Comparison of ENCODE assay signal across 11 mouse cellular contexts in the genomic region with DNA sequence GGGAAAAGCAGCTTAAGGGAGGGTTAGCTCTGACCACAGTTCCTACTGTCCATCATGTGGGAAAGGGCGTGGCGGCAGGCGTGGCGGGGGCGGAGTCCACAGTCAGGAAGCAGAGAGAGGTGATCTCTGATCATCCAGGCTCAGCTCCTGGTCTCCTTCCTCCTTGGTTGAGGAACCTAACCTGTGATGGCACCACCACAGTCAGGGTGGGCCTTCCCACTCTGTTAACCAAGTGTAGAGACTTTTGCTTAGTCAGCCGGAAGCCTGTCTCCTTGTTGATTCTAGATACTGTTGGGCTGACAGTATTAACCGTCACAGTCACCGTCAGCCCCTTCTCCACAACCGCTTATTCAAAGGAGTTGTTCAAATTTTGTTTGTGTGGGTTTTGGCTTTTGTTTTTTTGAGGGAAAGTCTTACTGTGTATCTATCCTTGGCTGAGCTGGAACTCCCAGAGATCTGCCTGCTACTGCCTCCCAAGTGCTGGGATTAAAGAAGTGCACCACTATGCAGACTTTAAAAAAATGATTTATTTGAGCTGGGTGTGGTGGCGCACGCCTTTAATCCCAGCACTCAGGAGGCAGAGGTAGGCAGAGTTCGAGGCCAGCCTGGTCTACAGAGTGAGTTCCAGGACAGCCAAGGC. TPM values are rescaled to one million over a fixed set of nuclear protein-coding genes. Genes with fewer than 3 reads are reported as not detected.
DNase-seq lines count a peak whose midpoint lies in the region; ATAC-seq and TF ChIP-seq lines count a peak whose summit lies in the region.
"Had no signal": no experiment of that assay in that cellular context is flagged by ENCODE, and none has a peak within 500 bp of the region (broad histone marks: within the 10 kb centered on the region; RNA-seq: fewer than 3 reads in every experiment).

No protein-coding gene starts in this region.

- DNase-seq in heart, adult 11 months = peak; percentile 94
- no peak for DNase-seq in heart, adult 8-10 months (ENCODE audit: low spot score)
- DNase-seq in midbrain, embryonic 10.5 days (ENCODE audit: low spot score) = no peak
- peak; percentile 64 for DNase-seq in kidney, postnatal 14 days
- DNase-seq in urinary bladder, postnatal 14 days (ENCODE audit: low spot score) = no peak
- no peak for DNase-seq in ovary, postnatal 14 days (ENCODE audit: low spot score)
- DNase-seq: cerebellum, adult 11 months; gastrocnemius, postnatal 14 days; lung, embryonic 14.5 days had no signal

- TF ChIP-seq CTCF in olfactory bulb, adult 2 months (IDR thresholded peaks at IDR 0.05; ENCODE audit: insufficient read depth, low read depth, low read length) = no peak

- H3K36me3 ChIP-seq in midbrain, embryonic 12.5 days = no peaks in the 10 kb centered on the region; the same call in 1 of the 2 replicates
- peaks cover 28% of the 10 kb centered on the region for H3K36me3 ChIP-seq in midbrain, embryonic 10.5 days

- ATAC-seq in midbrain, embryonic 12.5 days (ENCODE audit: low FRiP score, low read depth) = no peak

- H3K9me3 ChIP-seq in midbrain, embryonic 12.5 days = no peaks in the 10 kb centered on the region
- no peaks in the 10 kb centered on the region for H3K9me3 ChIP-seq in midbrain, embryonic 10.5 days (replicated peaks)

- H3K4me2 ChIP-seq in midbrain, embryonic 12.5 days (replicated peaks) = no peak overlapping the region
- H3K4me2 ChIP-seq: lung, embryonic 14.5 days had no signal

- no peak overlapping the region for H3K9ac ChIP-seq in midbrain, embryonic 12.5 days (replicated peaks)
- H3K9ac ChIP-seq: lung, embryonic 14.5 days had no signal

- H3K4me1 ChIP-seq in midbrain, embryonic 12.5 days = peaks cover 62% of the 10 kb centered on the region
- H3K4me1 ChIP-seq in midbrain, embryonic 10.5 days = peaks cover 68% of the 10 kb centered on the region
- peaks cover 59% of the 10 kb centered on the region for H3K4me1 ChIP-seq in olfactory bulb, adult 2 months (ENCODE audit: control insufficient read depth, insufficient read depth, low read length)

- H3K4me3 ChIP-seq in midbrain, embryonic 12.5 days = no peak overlapping the region
- no peak overlapping the region; the same call in 1 of the 2 replicates for H3K4me3 ChIP-seq in midbrain, embryonic 10.5 days
- H3K4me3 ChIP-seq in olfactory bulb, adult 2 months (ENCODE audit: insufficient read depth, low read depth, low read length) = no peak overlapping the region

- TF ChIP-seq POLR2A in olfactory bulb, adult 2 months (IDR thresholded peaks at IDR 0.05; ENCODE audit: insufficient read depth, low read depth, low read length) = no peak

- 87% methylated on average over 12 of the region's 12 CpGs for WGBS in midbrain, embryonic 12.5 days
- 92% methylated on average over 12 of the region's 12 CpGs for WGBS in midbrain, embryonic 10.5 days
- WGBS in olfactory bulb, adult 2 months = 76% methylated on average over 12 of the region's 12 CpGs

- H3K27me3 ChIP-seq in midbrain, embryonic 12.5 days = no peaks in the 10 kb centered on the region
- H3K27me3 ChIP-seq in midbrain, embryonic 10.5 days (ENCODE audit: low read depth, poor library complexity, severe bottlenecking) = no peaks in the 10 kb centered on the region

- H3K27ac ChIP-seq in midbrain, embryonic 12.5 days (replicated peaks) = 0 out of 2 replicates have a peak overlapping the region, but pooled peaks have one; percentile 30
- H3K27ac ChIP-seq in midbrain, embryonic 10.5 days (replicated peaks) = no peak overlapping the region
- peak overlapping the region; percentile 7 for H3K27ac ChIP-seq in olfactory bulb, adult 2 months (ENCODE audit: insufficient read depth, low read depth, low read length)

RNA-seq across cellular contexts. Expression of a gene that starts 5.0 kb away (rescaled TPM):
- total RNA-seq in heart, adult 8-10 months (2022) = 10 to 100 TPM; 37.8 to 53.8 (median 51.7) TPM
- 198 and 204 TPM in 2 replicates for polyA plus RNA-seq in midbrain, embryonic 12.5 days (2016; fragmentation: Nextera tagmentation; extraction: Ambion mirVana)
- 130 and 153 TPM in 2 replicates for polyA plus RNA-seq in midbrain, embryonic 10.5 days (2016; fragmentation: Nextera tagmentation; extraction: Ambion mirVana)
- polyA plus RNA-seq in olfactory bulb, adult 2 months (2012; ENCODE audit: insufficient read depth, insufficient read length, low replicate concordance, missing spikeins) = not detected in 2 replicates

RNA-seq across cellular contexts. Expression of a gene that starts 7.6 kb away (rescaled TPM):
- not detected for total RNA-seq in heart, adult 8-10 months (2022)
- polyA plus RNA-seq in midbrain, embryonic 12.5 days (2016; fragmentation: Nextera tagmentation; extraction: Ambion mirVana) = 0.27 TPM in 1 of 2 replicates, not detected in the other
- 0.05 TPM in 1 of 2 replicates, not detected in the other for polyA plus RNA-seq in midbrain, embryonic 10.5 days (2016; fragmentation: Nextera tagmentation; extraction: Ambion mirVana)
- not detected in 2 replicates for polyA plus RNA-seq in olfactory bulb, adult 2 months (2012; ENCODE audit: insufficient read depth, insufficient read length, low replicate concordance, missing spikeins)
- total RNA-seq: gastrocnemius, postnatal 14 days had no signal
- polyA plus RNA-seq: lung, embryonic 14.5 days had no signal

RNA-seq across cellular contexts. Expression of a gene that starts 21.3 kb away (rescaled TPM):
- total RNA-seq in heart, adult 8-10 months (2022) = 1 to 10 TPM; 2.9 to 5.8 (median 3.6) TPM
- polyA plus RNA-seq in midbrain, embryonic 12.5 days (2016; fragmentation: Nextera tagmentation; extraction: Ambion mirVana) = 1.0 and 1.6 TPM in 2 replicates
- 1.1 and 1.8 TPM in 2 replicates for polyA plus RNA-seq in midbrain, embryonic 10.5 days (2016; fragmentation: Nextera tagmentation; extraction: Ambion mirVana)
- not detected in 2 replicates for polyA plus RNA-seq in olfactory bulb, adult 2 months (2012; ENCODE audit: insufficient read depth, insufficient read length, low replicate concordance, missing spikeins)

RNA-seq across cellular contexts. Expression of a gene that starts 22.4 kb away (rescaled TPM):
- under 1 TPM in 3 of 4 experiments, not detected in 1; 0.31 to 0.75 (median 0.60) TPM for total RNA-seq in heart, adult 8-10 months (2022)
- polyA plus RNA-seq in midbrain, embryonic 12.5 days (2016; fragmentation: Nextera tagmentation; extraction: Ambion mirVana) = 0.94 and 1.0 TPM in 2 replicates
- polyA plus RNA-seq in midbrain, embryonic 10.5 days (2016; fragmentation: Nextera tagmentation; extraction: Ambion mirVana) = 0.46 and 0.67 TPM in 2 replicates
- polyA plus RNA-seq in olfactory bulb, adult 2 months (2012; ENCODE audit: insufficient read depth, insufficient read length, low replicate concordance, missing spikeins) = not detected in 2 replicates

RNA-seq across cellular contexts. Expression of a gene that starts 31.7 kb away (rescaled TPM):
- total RNA-seq in heart, adult 8-10 months (2022) = 10 to 100 TPM; 20.2 to 23.2 (median 21.5) TPM
- polyA plus RNA-seq in midbrain, embryonic 12.5 days (2016; fragmentation: Nextera tagmentation; extraction: Ambion mirVana) = 98.8 and 104 TPM in 2 replicates
- polyA plus RNA-seq in midbrain, embryonic 10.5 days (2016; fragmentation: Nextera tagmentation; extraction: Ambion mirVana) = 109 and 118 TPM in 2 replicates
- polyA plus RNA-seq in olfactory bulb, adult 2 months (2012; ENCODE audit: insufficient read depth, insufficient read length, low replicate concordance, missing spikeins) = not detected in 2 replicates

Comparison
In these comparisons a context has a peak if more than half of its experiments do, and no peak if none do; other contexts are left out.
1. DNase-seq: peak in heart, adult 11 months (single experiment) and kidney, postnatal 14 days (single experiment); none in heart, adult 8-10 months (single experiment), midbrain, embryonic 10.5 days (single experiment), urinary bladder, postnatal 14 days (single experiment) and ovary, postnatal 14 days (single experiment).